Mouse (Mus musculus) heart, postnatal 0 days (tissue): ENCODE measurements around the gene Ppt1.

ENCODE experiments used
- CTCF ChIP-seq: IDR thresholded peaks from 2 replicates; pipeline ENCODE4 v1.5.1; 2016; ENCODE audit warnings: antibody characterized with exemption, control low read depth, low read depth
- EP300 ChIP-seq: IDR thresholded peaks from 2 replicates; pipeline ENCODE4 v1.6.1; 2016; ENCODE audit warnings: antibody characterized with exemption, low read depth

- TF ChIP-seq CTCF: no peak
- TF ChIP-seq EP300: 0 out of 2 replicates have a peak, but pooled peaks have one; percentile 58
Measured at GRCm38 (mm10) chr4:122885768-122886578, 49.9 kb downstream of the Ppt1 start, which contains the start of gene Cap1.
